Mouse (Mus musculus): ENCODE measurements around the gene Olfr137.

The Olfr137 gene

DNA sequence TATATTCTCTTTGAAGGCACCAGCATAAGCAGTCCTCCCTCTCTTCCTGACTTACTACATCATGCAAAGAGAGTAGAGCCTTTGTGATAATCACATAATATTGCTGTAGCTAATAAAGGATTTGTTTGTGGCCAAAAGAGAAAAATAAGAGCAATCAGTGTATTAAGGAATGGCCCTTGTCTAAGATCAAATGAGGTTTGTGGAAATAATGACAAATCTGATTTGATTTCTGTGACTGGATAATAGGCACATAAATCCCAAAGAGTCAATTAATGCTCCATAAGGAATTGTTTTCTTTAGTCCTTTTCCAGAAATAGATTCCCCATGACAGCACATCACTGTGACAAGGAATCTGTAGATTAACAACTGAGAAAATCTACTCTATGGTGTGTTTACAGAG, at the start of gene Olfr137:
Olfr137 (minus strand) TSS at position 101 of the 400 bp plus-strand sequence.
- no peak for DNase-seq (ENCODE audit: low spot score)

DNA sequence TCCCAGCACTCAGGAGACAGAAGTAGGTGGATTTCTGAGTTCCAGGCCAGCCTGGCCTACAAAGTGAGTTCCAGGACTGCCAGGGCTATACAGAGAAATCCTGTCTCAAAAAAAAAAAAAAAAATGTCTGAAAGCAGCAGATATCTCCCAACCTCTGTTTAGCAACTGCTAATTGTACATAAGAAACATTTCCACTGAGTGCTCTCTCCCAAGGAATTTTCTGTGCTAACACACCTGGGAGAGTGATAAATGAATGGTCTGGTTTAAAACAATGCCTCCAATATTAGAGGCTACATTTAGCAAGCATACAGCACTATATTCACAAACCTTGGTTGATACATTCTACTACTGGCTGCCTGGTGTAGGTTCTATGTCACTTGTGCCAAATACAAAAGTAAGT, 22.2 kb upstream of the Olfr137 start, which contains the start of gene Olfr136:
Olfr136 (plus strand) TSS at position 301 of the 400 bp plus-strand sequence.
- DNase-seq (ENCODE audit: low spot score), result no peak

DNA sequence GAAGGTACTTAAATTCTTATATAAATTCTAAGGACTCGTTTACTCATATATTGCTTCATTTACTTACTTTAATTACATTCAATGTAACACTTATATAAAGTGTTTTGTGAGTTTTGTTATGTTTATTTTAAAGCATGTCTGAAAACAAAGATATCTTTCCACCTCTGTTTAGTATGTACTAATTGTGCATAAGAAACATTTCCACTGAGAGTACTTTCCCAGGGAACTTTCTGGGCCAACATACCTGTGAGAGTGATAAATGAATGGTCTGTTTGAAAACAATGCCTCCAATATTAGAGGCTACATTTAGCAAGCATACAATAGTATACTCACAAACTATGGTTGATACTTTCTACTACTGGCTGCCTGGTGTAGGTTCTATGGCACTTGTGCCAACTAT, 46.6 kb downstream of the Olfr137 start, which contains the start of gene Olfr138:
Olfr138 (plus strand) TSS at position 301 of the 400 bp plus-strand sequence.
- DNase-seq (ENCODE audit: low spot score), result no peak

All from left cerebral cortex, adult 11 months (tissue).